Mouse (Mus musculus): ENCODE measurements around the gene Haus3. TPM values are rescaled to one million over a fixed set of nuclear protein-coding genes. Genes with fewer than 3 reads are reported as not detected.

Haus3 gene
- polyA plus RNA-seq (2017; shearing (Covaris generic)): 66.5 TPM

GRCm38 (mm10) chr5:34168950-34169891 is at the start of gene Haus3, which contains the start of gene Poln:
TSS of gene Haus3 (minus strand) at chr5:34169527.
TSS of gene Poln (minus strand) at chr5:34169448.

GRCm38 (mm10) chr5:34187601-34188316 is 18.4 kb upstream of the Haus3 start, which contains the start of gene Mxd4:
TSS of gene Mxd4 (minus strand) at chr5:34187720.

Other genes starting within 250 kb of the Haus3 start
- 49.0 TPM for gene Nelfa, start 233.1 kb downstream of the Haus3 start, polyA plus RNA-seq (2017; shearing (Covaris generic))
- 0.59 TPM for gene Gm1673, start 186.1 kb downstream of the Haus3 start, polyA plus RNA-seq (2017; shearing (Covaris generic))
- not detected for gene Nat8l, start 173.5 kb downstream of the Haus3 start, polyA plus RNA-seq (2017; shearing (Covaris generic))
- 1.4 TPM for gene Poln, start 79 bp downstream of the Haus3 start, polyA plus RNA-seq (2017; shearing (Covaris generic))
- gene Mxd4, start 18.2 kb upstream of the Haus3 start, polyA plus RNA-seq (2017; shearing (Covaris generic)): 82.4 TPM
- gene Zfyve28, start 118.9 kb upstream of the Haus3 start, polyA plus RNA-seq (2017; shearing (Covaris generic)): 4.0 TPM
- not detected for gene Cfap99, start 119.1 kb upstream of the Haus3 start, polyA plus RNA-seq (2017; shearing (Covaris generic))
- 147 TPM for gene Rnf4, start 166.8 kb upstream of the Haus3 start, polyA plus RNA-seq (2017; shearing (Covaris generic))
- 24.2 TPM for gene Fam193a, start 200.4 kb upstream of the Haus3 start, polyA plus RNA-seq (2017; shearing (Covaris generic))

All from CD4-positive, CD25-positive, alpha-beta regulatory T cell (primary cell).